Mouse (Mus musculus): ENCODE data around the gene Stc2.

Stc2 gene

DNA sequence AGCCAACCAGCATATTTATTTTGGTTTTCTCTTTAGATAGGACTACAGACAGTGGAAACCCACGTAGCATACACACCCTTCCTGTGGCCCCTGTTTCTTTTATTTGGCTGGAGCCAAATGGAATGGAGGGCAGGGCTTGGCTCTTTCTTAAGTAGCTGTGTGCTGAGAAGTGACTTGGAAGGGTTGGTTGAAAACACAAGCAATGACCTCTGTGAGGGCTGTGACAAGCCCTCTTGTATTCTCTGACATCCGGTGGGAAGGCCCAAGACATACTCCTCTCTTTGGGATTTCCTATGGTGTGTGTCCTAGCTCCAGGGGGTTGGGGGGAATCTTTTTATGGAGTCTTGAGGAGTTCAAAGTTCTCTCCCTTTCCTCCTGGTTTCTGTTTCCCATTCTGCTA is 3.5 kb downstream of the Stc2 start:
- DNase-seq (ENCODE audit: low read depth, low spot score): no peak

DNA sequence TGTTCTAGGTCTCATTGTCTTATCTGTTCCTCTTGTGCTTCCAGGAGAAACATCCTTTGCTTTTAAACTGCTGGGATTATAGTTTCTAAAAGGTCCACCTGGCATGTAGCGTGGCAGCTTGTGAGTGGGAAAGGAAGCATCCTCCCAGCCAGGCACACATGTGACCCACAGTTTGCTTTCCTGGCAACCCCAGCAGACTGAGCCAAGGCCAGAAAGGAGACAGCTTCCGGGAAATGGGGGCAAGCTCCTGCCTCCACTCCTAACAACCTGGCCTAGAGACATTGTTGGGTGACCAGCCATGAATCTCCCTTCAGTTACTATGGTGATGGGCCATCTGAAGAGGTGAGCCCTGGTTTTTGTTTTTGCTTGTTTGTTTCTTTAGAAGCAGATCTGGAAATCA is 3.9 kb downstream of the Stc2 start:
- no peak for DNase-seq (ENCODE audit: low read depth, low spot score)

DNA sequence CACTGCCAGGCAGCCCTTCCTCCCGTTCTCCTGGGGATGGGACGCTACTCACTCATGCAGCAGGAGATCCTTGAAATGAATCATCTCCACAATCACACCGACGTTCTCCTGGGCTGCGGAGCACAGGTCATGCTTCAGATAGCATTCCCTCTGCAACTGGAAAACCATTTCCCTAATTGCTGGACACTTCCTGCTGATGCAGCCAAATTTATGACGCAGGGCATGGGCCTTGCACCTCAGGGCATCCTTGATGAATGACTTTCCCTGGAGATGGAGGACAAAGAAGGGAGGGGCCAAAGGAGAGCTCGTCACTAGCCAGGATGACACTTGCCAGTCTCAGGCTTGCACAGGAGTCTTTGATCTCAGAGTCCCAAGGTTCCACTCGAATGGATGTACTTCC is 4.6 kb downstream of the Stc2 start:
- DNase-seq (ENCODE audit: low read depth, low spot score): no peak

DNA sequence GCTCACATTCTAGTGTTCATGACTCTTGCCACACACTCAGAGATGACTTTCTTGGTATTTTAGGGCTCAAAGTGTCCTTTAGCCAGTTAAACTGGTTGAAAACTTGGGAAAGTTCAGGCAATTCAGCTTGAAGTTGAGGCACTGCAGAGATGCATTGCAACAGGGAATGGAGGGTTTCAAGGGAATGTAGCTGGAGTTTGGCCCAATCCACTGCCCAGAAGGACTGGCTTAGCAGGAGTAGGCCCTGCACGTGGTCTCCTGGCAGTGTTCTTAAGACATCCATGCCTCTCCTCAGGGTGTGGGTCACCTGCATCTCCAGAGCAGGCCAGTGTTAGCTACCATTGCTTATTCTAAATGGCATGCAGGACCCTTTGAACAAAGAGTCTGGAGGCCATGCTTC is 7.0 kb downstream of the Stc2 start:
- DNase-seq (ENCODE audit: low read depth, low spot score): no peak

DNA sequence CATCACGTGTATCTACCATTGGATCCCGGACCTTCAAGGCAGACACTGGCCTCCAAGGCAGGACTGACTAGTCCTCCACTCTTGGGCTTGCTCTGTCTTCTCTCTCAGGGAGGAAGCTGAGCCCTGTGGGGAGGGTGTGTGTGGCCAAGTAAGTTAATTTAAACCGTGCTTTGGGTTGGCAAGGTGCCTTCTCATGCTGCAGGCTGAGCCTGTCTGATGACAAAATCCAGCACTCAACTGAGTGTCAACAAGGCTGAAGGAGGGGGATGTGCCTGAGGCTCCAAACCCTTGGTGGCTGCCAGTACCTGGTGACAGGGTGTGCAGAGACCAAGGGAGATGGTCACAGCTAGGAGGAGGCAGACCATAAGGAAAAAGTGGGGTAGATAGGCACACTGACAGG is 7.5 kb downstream of the Stc2 start:
- DNase-seq (ENCODE audit: low read depth, low spot score): no peak

DNA sequence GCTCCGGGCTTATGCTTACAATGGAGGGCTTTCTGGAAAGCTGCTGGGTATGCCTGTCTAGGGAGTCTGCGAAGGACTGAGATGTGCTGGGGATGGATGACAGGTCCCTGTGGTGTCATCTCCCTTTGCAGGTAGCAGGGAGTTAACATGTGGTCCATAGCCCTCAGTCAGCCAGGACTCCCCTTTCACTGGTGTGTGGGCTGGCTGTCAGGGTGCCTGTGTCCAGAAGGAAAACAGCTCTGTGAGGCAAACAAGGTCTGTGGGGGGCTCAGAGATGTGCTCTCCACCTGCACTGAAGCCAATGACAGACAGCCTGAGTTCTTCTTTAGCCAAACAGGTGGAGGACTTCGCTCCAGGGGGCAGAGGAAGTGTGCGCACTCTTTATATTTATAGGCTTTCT is 8.8 kb downstream of the Stc2 start:
- no peak for DNase-seq (ENCODE audit: low read depth, low spot score)

DNA sequence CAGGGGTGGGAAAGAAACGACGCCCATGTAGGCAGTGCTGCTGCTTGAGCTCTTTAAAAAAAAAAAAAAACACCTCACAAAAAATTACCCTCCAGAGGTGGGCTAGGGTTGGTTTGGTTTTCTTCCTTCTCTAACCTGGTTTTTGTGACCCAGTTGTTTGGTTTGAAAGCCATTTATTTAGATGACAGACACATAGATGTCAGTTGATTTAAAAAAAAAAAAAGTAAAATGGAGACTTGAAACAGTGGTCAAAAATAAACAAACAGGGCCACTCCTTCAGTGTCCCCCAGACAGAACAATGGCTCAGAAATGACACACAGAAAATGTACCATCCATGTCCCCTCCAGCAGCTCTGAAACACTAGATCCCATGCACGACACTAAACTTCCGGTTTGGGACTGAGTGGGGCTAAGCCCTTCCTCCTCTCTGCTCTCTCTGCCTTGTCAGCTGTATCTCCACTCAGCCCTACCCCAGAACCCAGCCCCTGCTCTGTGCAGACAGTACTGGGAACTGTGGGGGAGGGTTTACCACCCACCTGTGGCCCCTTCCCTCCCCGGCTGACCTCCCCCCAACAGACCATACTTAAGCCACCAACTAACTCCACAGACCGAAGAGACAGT is 10.5 kb downstream of the Stc2 start:
- DNase-seq (ENCODE audit: low read depth, low spot score): peak; percentile 10

DNA sequence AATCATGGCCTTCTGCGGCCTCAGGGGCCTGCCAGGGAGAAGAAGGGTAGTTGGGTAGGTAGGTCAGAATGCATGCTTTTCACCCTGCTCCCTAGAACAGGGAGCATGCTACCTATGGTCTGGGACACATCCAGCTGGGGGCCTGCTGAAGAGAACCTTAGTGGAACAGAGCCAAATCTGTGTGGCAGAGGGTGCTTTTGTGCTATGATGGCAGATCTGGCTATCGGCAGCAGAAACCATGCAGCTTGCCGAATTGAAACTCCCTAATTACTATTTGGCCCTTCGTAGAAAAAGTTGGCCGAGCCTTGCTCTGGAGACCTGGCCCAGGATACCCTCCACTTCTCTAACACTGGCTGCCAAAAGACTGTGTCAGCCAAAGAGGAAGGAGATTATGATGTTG is 11.4 kb downstream of the Stc2 start:
- no peak for DNase-seq (ENCODE audit: low read depth, low spot score)

DNA sequence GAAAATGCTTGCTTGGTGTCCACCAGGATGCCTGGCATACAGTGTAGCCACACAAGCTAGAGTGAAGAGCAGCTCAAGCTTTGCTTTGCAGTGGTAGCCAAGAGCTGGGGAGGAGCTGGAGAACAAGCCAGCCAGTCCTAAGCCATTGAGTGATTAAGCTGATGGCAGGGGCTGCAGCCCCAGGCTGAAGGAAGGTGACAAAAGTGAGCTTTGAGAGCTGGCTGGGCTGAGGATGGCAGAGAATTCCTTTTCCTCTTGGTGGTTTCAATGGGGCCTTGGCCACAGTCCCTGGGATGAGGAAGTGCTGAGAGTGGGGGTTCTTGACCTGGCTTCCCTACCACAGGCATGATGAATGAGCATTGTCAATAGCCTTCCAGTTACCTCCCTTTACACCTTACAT is 13.0 kb downstream of the Stc2 start:
- no peak for DNase-seq (ENCODE audit: low read depth, low spot score)

DNA sequence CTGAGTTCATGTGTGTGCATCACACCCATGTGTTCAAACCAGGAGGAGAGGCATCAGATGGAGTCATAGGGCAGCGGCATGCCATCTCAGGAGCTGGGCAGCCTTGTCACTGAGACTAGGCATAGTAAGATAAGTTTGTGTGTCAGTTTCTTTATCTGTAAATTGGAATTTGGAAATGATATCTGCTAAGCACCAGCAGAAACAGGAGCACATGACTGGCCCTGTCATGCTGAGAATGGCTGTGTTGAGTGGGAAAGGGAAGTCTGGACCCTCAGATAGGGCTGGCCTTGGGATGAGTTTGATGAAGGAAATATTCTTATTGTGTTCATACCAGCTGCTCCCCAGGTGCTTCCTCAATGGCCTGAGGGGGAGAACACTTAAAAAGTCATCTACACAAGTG is 14.1 kb downstream of the Stc2 start:
- DNase-seq (ENCODE audit: low read depth, low spot score): no peak

DNA sequence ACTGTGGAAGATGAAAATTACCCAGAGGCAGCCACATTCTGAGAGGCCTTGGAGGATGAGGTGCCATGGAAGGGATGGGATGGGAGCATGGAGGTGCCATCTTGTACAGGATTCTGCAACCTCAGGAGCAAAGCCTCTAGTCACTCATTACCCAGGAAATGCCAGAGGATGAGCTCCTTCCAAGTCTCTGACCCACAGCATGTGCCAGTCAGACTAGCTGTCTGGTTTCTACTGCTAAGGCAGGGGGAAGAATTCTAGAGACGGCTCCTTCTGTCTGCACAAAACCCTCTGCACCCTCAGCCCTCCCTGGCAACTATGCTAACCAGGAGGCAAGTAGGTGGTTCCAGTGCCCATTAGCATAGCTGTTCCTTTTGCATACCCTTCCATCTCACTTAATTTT is 15.4 kb downstream of the Stc2 start:
- no peak for DNase-seq (ENCODE audit: low read depth, low spot score)

Measured in R1 (cell line).